Mouse (Mus musculus) kidney, adult 2 months (tissue): ENCODE data around the gene Purb. TPM values are rescaled to one million over a fixed set of nuclear protein-coding genes. Genes with fewer than 3 reads are reported as not detected.

Source experiments
- DNase-seq: peaks from one replicate; pipeline ENCODE4 v3.0.0; 2021
- H3K27ac ChIP-seq: fragments of 200-500 bp; 2 replicates; pipeline ENCODE4 v1.5.1; 2012; ENCODE audit warnings: low read depth, low read length, control low read depth, inconsistent platforms; ENCODE audit not compliant: insufficient read depth
- H3K27me3 ChIP-seq: fragments of 200-500 bp; replicated peaks from 2 replicates; pipeline ENCODE4 v1.6.1; 2012; ENCODE audit warnings: mild to moderate bottlenecking, moderate library complexity, low read length, inconsistent platforms; ENCODE audit not compliant: control insufficient read depth, insufficient read depth
- H3K36me3 ChIP-seq: fragments of 200-500 bp; 2 replicates; pipeline ENCODE4 v1.6.1; 2012; ENCODE audit warnings: mild to moderate bottlenecking, moderate library complexity, low read length, inconsistent platforms; ENCODE audit not compliant: control insufficient read depth, insufficient read depth
- H3K4me1 ChIP-seq: fragments of 200-500 bp; 2 replicates; pipeline ENCODE4 v1.6.1; 2011; ENCODE audit warnings: low read length; ENCODE audit not compliant: control insufficient read depth, insufficient read depth
- H3K4me3 ChIP-seq: fragments of 200-500 bp; 2 replicates; pipeline ENCODE4 v1.5.1; 2011; ENCODE audit warnings: mild to moderate bottlenecking, low read depth, low read length, control low read depth; ENCODE audit not compliant: insufficient read depth
- CTCF ChIP-seq: fragments of 200-500 bp; conservative IDR thresholded peaks from 2 replicates; pipeline ENCODE4 v1.5.1; 2011; ENCODE audit warnings: low read depth, mild to moderate bottlenecking, control low read depth, low read length, moderate library complexity, mixed read lengths; ENCODE audit not compliant: insufficient read depth, insufficient read length
- POLR2A ChIP-seq: fragments of 200-500 bp; IDR thresholded peaks from one replicate; pipeline ENCODE4 v1.6.1; 2011; ENCODE audit warnings: low read depth, low read length, control low read depth
- WGBS: fragments of 180-500 bp; shearing (Covaris S2); methylation state at CpG from one replicate; pipeline ENCODE4 v1.1.7; 2018; 5-methylcytosine and 5-hydroxymethylcytosine counted together
- polyA plus RNA-seq: library from polyadenylated mRNA; depleted of rRNA; stranded (reverse); fragments of >200 nt; gene quantifications from 2 replicates; pipeline ENCODE4 v1.2.3, GENCODE M21; 2012; rRNA removed

The Purb gene
- polyA plus RNA-seq: 5.8 and 7.6 TPM in 2 replicates

GRCm38 (mm10) chr11:6475867-6476484 is at the start of gene Purb:
Gene Purb (minus strand): TSS chr11:6475917.
- no peaks in the 10 kb centered on the region for H3K27me3 ChIP-seq
- peak within 1 kb of the TSS; percentile 88 for H3K27ac ChIP-seq
- TF ChIP-seq CTCF (no peak), POLR2A (peak; percentile 35)
- DNase-seq: peak; percentile 94
- peaks cover 2% of the 10 kb centered on the region; the same call in 1 of the 2 replicates for H3K36me3 ChIP-seq
- peak within 1 kb of the TSS; percentile 65 for H3K4me3 ChIP-seq
- peaks cover 10% of the 10 kb centered on the region; the same call in 1 of the 2 replicates for H3K4me1 ChIP-seq
- 14% methylated on average over 76 of the region's 76 CpGs for WGBS

DNA sequence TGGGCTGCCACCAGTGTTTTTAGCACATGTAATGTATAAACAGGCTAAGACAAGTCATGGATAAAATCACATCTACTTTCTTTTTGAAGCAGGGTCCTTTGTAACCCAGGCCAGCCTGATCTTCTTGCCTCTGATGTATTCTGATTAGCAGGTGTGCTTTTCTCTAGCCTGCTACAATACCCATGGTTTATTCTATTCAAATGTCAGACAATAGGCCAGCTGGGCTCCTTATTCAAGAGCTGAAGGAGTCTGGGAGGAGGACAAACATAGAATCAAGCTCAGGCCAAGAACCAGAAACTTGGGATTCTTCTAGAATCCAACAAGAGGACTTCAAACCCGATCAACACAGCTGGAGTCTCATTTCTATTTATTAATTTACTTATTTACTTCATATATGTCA is 49.5 kb upstream of the Purb start:
- DNase-seq: no peak
- Histone ChIP-seq H3K27ac (no peak overlapping the region), H3K36me3 (peaks cover 6% of the 10 kb centered on the region), H3K4me3 (no peak overlapping the region), H3K27me3 (no peaks in the 10 kb centered on the region), H3K4me1 (0 out of 2 replicates have a peak, but pooled peaks cover 3% of the 10 kb centered on the region)
- no peak for TF ChIP-seq CTCF
- TF ChIP-seq POLR2A: no peak
- 94% methylated on average over 1 of the region's 1 CpGs for WGBS

DNA sequence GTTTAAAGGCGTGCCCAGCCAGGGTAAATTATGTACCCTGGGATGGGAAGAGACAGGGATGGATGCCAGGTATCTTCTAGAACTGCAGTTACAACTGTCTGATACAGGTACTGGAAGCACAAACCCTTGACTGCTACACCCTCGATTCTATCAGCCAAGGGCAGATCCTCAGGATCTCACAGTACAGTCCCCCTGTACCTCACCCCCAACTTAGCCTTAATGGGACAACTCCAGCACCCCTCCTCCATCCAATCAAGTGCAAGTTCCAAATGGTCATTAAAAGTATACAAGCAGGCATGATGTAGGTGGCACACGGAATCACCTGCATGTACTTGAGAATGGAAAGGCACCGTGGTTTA is 49.1 kb upstream of the Purb start:
- 0 out of 2 replicates have a peak, but pooled peaks cover 3% of the 10 kb centered on the region for H3K4me1 ChIP-seq
- no peak for DNase-seq
- H3K27ac ChIP-seq: no peak overlapping the region
- WGBS: 94% methylated on average over 4 of the region's 4 CpGs
- H3K4me3 ChIP-seq: no peak overlapping the region
- TF ChIP-seq POLR2A (no peak), CTCF (no peak)
- no peaks in the 10 kb centered on the region for H3K27me3 ChIP-seq
- H3K36me3 ChIP-seq: peaks cover 6% of the 10 kb centered on the region

- 0 out of 2 replicates have a peak, but pooled peaks cover 3% of the 10 kb centered on the region for H3K4me1 ChIP-seq
- no peak overlapping the region for H3K4me3 ChIP-seq
- H3K27ac ChIP-seq: no peak overlapping the region
- H3K27me3 ChIP-seq: no peaks in the 10 kb centered on the region
- H3K36me3 ChIP-seq: peaks cover 6% of the 10 kb centered on the region
- no peak for TF ChIP-seq CTCF
- TF ChIP-seq POLR2A: no peak
- WGBS: 89% methylated on average over 8 of the region's 8 CpGs
- DNase-seq: no peak
Measured at GRCm38 (mm10) chr11:6524165-6524879, 48.6 kb upstream of the Purb start.

- DNase-seq: no peak
- H3K4me1 ChIP-seq: 0 out of 2 replicates have a peak, but pooled peaks cover 3% of the 10 kb centered on the region
- peaks cover 6% of the 10 kb centered on the region for H3K36me3 ChIP-seq
- TF ChIP-seq POLR2A: no peak
- TF ChIP-seq CTCF: no peak
- H3K27me3 ChIP-seq: no peaks in the 10 kb centered on the region
- no peak overlapping the region for H3K27ac ChIP-seq
- no peak overlapping the region for H3K4me3 ChIP-seq
- WGBS: 47% methylated on average over 1 of the region's 1 CpGs
Measured at GRCm38 (mm10) chr11:6523662-6524088, 48.0 kb upstream of the Purb start.

- no peaks in the 10 kb centered on the region for H3K27me3 ChIP-seq
- TF ChIP-seq CTCF (no peak), POLR2A (no peak)
- no peak overlapping the region for H3K27ac ChIP-seq
- H3K4me1 ChIP-seq: 0 out of 2 replicates have a peak, but pooled peaks cover 3% of the 10 kb centered on the region
- H3K4me3 ChIP-seq: no peak overlapping the region
- no peak for DNase-seq
- WGBS: 75% methylated on average over 9 of the region's 9 CpGs
- peaks cover 6% of the 10 kb centered on the region for H3K36me3 ChIP-seq
Measured at GRCm38 (mm10) chr11:6522782-6523525, 47.2 kb upstream of the Purb start.
